Mouse (Mus musculus) layer of hippocampus, postnatal 14 days (tissue): ENCODE measurements around the gene Abce1. TPM values are rescaled to one million over a fixed set of nuclear protein-coding genes. Genes with fewer than 3 reads are reported as not detected.
"Not testable (repeated sequence)": the region's sequence is repeated elsewhere in the genome, so short reads cannot be mapped to it uniquely, and the experiment has no call there.

Experiments
- DNase-seq, 2 experiments: peaks; one replicate each; pipeline ENCODE4 v3.0.0; 2021 to 2022; ENCODE audit warnings: low spot score in 2 of 2, mixed read lengths in 1 of 2
- long read RNA-seq, 2 experiments: library from polyadenylated mRNA; stranded (forward); transcript quantifications; one replicate each; pipeline ENCODE4 v2.0.0; 2021
- total RNA-seq, 2 experiments: library from RNA; stranded (reverse); gene quantifications; 2 replicates each; pipeline ENCODE4 v1.2.3; 2021

The Abce1 gene
- 10 to 100 TPM; 75.5 to 78.5 TPM for total RNA-seq
- long read RNA-seq, experiment 1, transcript Abce1-201 (18 exons, 3,793 nt), result major isoform, 58 of 63 reads
- long read RNA-seq, experiment 1, partial matches to known transcripts, result 3 of 63 reads
- long read RNA-seq, experiment 1, other reads (novel, unspliced or antisense), result 2 of 63 reads
- long read RNA-seq, experiment 2, transcript Abce1-201 (18 exons, 3,793 nt), result major isoform, 65 of 80 reads
- long read RNA-seq, experiment 2, partial matches to known transcripts, result 4 of 80 reads
- long read RNA-seq, experiment 2, other reads (novel, unspliced or antisense), result 11 of 80 reads

GRCm38 (mm10) chr8:79711064-79711961, at the start of gene Abce1, which contains the start of gene Anapc10:
TSS of gene Abce1 (minus strand) at chr8:79711740.
TSS of gene Anapc10 (plus strand) at chr8:79711820.
- peak; percentile 98 to 99 for DNase-seq

- peak in 1 of 2 experiments; percentile 30 for DNase-seq
Observed at GRCm38 (mm10) chr8:79750305-79750704, 38.8 kb upstream of the Abce1 start.

- no peak for DNase-seq
Observed at GRCm38 (mm10) chr8:79748591-79748990, 37.1 kb upstream of the Abce1 start.

GRCm38 (mm10) chr8:79748171-79748570, 36.6 kb upstream of the Abce1 start:
- DNase-seq, result no peak

- peak; percentile 6 to 77 for DNase-seq
Observed at GRCm38 (mm10) chr8:79734304-79734703, 22.8 kb upstream of the Abce1 start.

- no peak for DNase-seq
Observed at GRCm38 (mm10) chr8:79727900-79728299, 16.4 kb upstream of the Abce1 start.

- DNase-seq, result no peak
Observed at GRCm38 (mm10) chr8:79724589-79724988, 13.0 kb upstream of the Abce1 start.

- no peak for DNase-seq
Observed at GRCm38 (mm10) chr8:79723308-79723707, 11.8 kb upstream of the Abce1 start.

GRCm38 (mm10) chr8:79721537-79721936, 10.0 kb upstream of the Abce1 start:
- no peak for DNase-seq

GRCm38 (mm10) chr8:79712676-79713075, 1.1 kb upstream of the Abce1 start:
- no peak for DNase-seq

- DNase-seq, result no peak
Observed at GRCm38 (mm10) chr8:79706687-79707086, 4.9 kb downstream of the Abce1 start.

- DNase-seq, result no peak
Observed at GRCm38 (mm10) chr8:79692531-79692930, 19.0 kb downstream of the Abce1 start.

- DNase-seq, result not testable (repeated sequence)
Observed at GRCm38 (mm10) chr8:79685927-79686326, 25.6 kb downstream of the Abce1 start.

- DNase-seq, result no peak
Observed at GRCm38 (mm10) chr8:79680965-79681364, 30.6 kb downstream of the Abce1 start.

GRCm38 (mm10) chr8:79680555-79680954, 31.0 kb downstream of the Abce1 start:
- no peak for DNase-seq

GRCm38 (mm10) chr8:79680083-79680482, 31.5 kb downstream of the Abce1 start:
- DNase-seq, result not testable (repeated sequence)

- no peak for DNase-seq
Observed at GRCm38 (mm10) chr8:79679005-79679404, 32.5 kb downstream of the Abce1 start.

GRCm38 (mm10) chr8:79676461-79676860, 35.1 kb downstream of the Abce1 start:
- DNase-seq, result no peak

- DNase-seq, result not testable (repeated sequence)
Observed at GRCm38 (mm10) chr8:79658715-79659114, 52.8 kb downstream of the Abce1 start.

- DNase-seq, result no peak
Observed at GRCm38 (mm10) chr8:79653736-79654135, 57.8 kb downstream of the Abce1 start.

GRCm38 (mm10) chr8:79650158-79650814, 61.3 kb downstream of the Abce1 start:
- no peak for DNase-seq

- DNase-seq, result no peak
Observed at GRCm38 (mm10) chr8:79649569-79649968, 62.0 kb downstream of the Abce1 start.
